In genomic region chr14:99373682-99374081, GRCm38 (mm10) we compare ENCODE assay signal across 21 mouse cellular contexts.
"Had no signal": no experiment of that assay in that cellular context is flagged by ENCODE, and none has a peak within 500 bp of the region (broad histone marks: within the 10 kb centered on the region; RNA-seq: fewer than 3 reads in every experiment).

No protein-coding gene starts in this region.

- H3K4me2 ChIP-seq: limb, embryonic 13.5 days; liver, embryonic 12.5 days; liver, embryonic 15.5 days; lung, embryonic 15.5 days; midbrain, embryonic 12.5 days; midbrain, embryonic 15.5 days; neural tube, embryonic 12.5 days; neural tube, embryonic 15.5 days had no signal

- H3K4me3 ChIP-seq: limb, embryonic 10.5 days; limb, embryonic 13.5 days; liver, embryonic 12.5 days; liver, embryonic 15.5 days; lung, embryonic 15.5 days; midbrain, embryonic 12.5 days; midbrain, embryonic 15.5 days; neural tube, embryonic 12.5 days; neural tube, embryonic 15.5 days had no signal

- H3K27ac ChIP-seq: limb, embryonic 10.5 days; limb, embryonic 13.5 days; liver, embryonic 12.5 days; liver, embryonic 15.5 days; lung, embryonic 15.5 days; midbrain, embryonic 12.5 days; midbrain, embryonic 15.5 days; neural tube, embryonic 12.5 days; neural tube, embryonic 15.5 days had no signal

- H3K4me1 ChIP-seq: limb, embryonic 10.5 days; limb, embryonic 13.5 days; liver, embryonic 12.5 days; liver, embryonic 15.5 days; lung, embryonic 15.5 days; midbrain, embryonic 12.5 days; midbrain, embryonic 15.5 days; neural tube, embryonic 12.5 days; neural tube, embryonic 15.5 days had no signal

- H3K9me3 ChIP-seq: limb, embryonic 10.5 days; limb, embryonic 13.5 days; liver, embryonic 12.5 days; liver, embryonic 15.5 days; lung, embryonic 15.5 days; midbrain, embryonic 12.5 days; midbrain, embryonic 15.5 days; neural tube, embryonic 12.5 days; neural tube, embryonic 15.5 days had no signal

- H3K36me3 ChIP-seq: limb, embryonic 10.5 days; limb, embryonic 13.5 days; liver, embryonic 12.5 days; liver, embryonic 15.5 days; lung, embryonic 15.5 days; midbrain, embryonic 12.5 days; midbrain, embryonic 15.5 days; neural tube, embryonic 12.5 days; neural tube, embryonic 15.5 days had no signal

- H3K9ac ChIP-seq: limb, embryonic 13.5 days; liver, embryonic 12.5 days; liver, embryonic 15.5 days; lung, embryonic 15.5 days; midbrain, embryonic 12.5 days; midbrain, embryonic 15.5 days; neural tube, embryonic 12.5 days; neural tube, embryonic 15.5 days had no signal

- ATAC-seq: liver, embryonic 12.5 days; midbrain, embryonic 15.5 days had no signal

- H3K27me3 ChIP-seq: limb, embryonic 13.5 days; liver, embryonic 12.5 days; liver, embryonic 15.5 days; lung, embryonic 15.5 days; midbrain, embryonic 15.5 days; neural tube, embryonic 12.5 days; neural tube, embryonic 15.5 days had no signal

- DNase-seq: kidney, adult 9 months; kidney, postnatal 14 days; kidney, postnatal 4 days; liver; lung, adult 18-20 months; lung, postnatal 14 days; lung, postnatal 4 days; retina, postnatal 1 day; right cerebral cortex, postnatal 25 days; thymus, adult 2 months; thymus, postnatal 14 days; thymus, postnatal 4 days had no signal
